Mouse (Mus musculus): Measurements from ENCODE around the gene Gpr85. TPM values are rescaled to one million over a fixed set of nuclear protein-coding genes. Genes with fewer than 3 reads are reported as not detected.

Gpr85 gene
- polyA plus RNA-seq, 1 experiment from 2014 or later, result 6.2 TPM

DNA sequence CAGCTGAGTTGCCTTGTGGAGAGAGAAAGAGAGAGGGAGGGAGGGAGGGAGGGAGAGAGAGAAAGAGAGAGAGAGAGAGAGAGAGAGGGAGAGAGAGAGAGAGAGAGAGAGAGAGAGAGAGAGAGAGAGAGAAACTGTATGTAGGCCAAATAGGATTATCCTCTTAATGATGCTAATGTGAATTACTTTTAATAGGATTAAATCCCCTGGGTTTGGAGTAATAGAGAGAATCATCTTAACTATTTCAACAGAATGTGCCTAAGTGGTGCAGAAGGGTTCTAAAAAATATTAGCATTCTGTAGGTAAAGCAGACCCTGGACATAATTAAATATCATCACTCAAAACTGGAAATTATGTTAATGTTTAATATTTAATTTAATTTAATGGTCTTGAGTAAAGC is 42.4 kb downstream of the Gpr85 start:
- no peaks in the 10 kb centered on the region for H3K27me3 ChIP-seq
- no peaks in the 10 kb centered on the region for H3K9me3 ChIP-seq
- H3K9ac ChIP-seq, result no peak overlapping the region
- ATAC-seq (ENCODE audit: insufficient number of reproducible peaks, low FRiP score, low TSS enrichment, low read depth), result no peak
- no peaks in the 10 kb centered on the region for H3K36me3 ChIP-seq
- H3K4me3 ChIP-seq, result no peak overlapping the region
- no peak overlapping the region for H3K27ac ChIP-seq
- H3K4me1 ChIP-seq, result no peaks in the 10 kb centered on the region
- no peak overlapping the region for H3K4me2 ChIP-seq

Other genes with a start within 250 kb of the Gpr85 start
- 37.2 and 42.6 TPM in 2 replicates for gene Tmem168, start 231.8 kb downstream of the Gpr85 start, polyA plus RNA-seq (2015; fragmentation: Nextera tagmentation; extraction: Ambion mirVana)
- 14.5 and 17.1 TPM in 2 replicates for gene Bmt2, start 162.0 kb downstream of the Gpr85 start, polyA plus RNA-seq (2015; fragmentation: Nextera tagmentation; extraction: Ambion mirVana)
- gene 2610001J05Rik, start 31.6 kb upstream of the Gpr85 start, polyA plus RNA-seq (2015; fragmentation: Nextera tagmentation; extraction: Ambion mirVana), result 130 and 146 TPM in 2 replicates

All from limb, embryonic 15.5 days (tissue).